Comparison of ENCODE assay signal across 23 mouse cellular contexts in genomic region chr3:52354203-52354602, GRCm38 (mm10).
A peak's percentile ranks its signal among the peaks of the same experiment; 100 is the strongest.
DNase-seq lines count a peak whose midpoint lies in the region; ATAC-seq lines count a peak whose summit lies in the region.
"Had no signal": no experiment of that assay in that cellular context is flagged by ENCODE, and none has a peak within 500 bp of the region (broad histone marks: within the 10 kb centered on the region; RNA-seq: fewer than 3 reads in every experiment).

No protein-coding gene starts in this region.

- no peaks in the 10 kb centered on the region for H3K27me3 ChIP-seq in embryonic facial prominence, embryonic 14.5 days (replicated peaks; ENCODE audit: control insufficient read depth, insufficient read depth, low read length)
- no peaks in the 10 kb centered on the region for H3K27me3 ChIP-seq in embryonic facial prominence, embryonic 10.5 days (replicated peaks; ENCODE audit: low read depth, poor library complexity, severe bottlenecking)
- no peaks in the 10 kb centered on the region for H3K27me3 ChIP-seq in heart, embryonic 10.5 days (ENCODE audit: insufficient read depth, poor library complexity, severe bottlenecking)
- H3K27me3 ChIP-seq in heart, embryonic 11.5 days (ENCODE audit: control insufficient read depth, insufficient read depth, low read length), result no peaks in the 10 kb centered on the region
- H3K27me3 ChIP-seq: CH12.LX; embryonic facial prominence, embryonic 13.5 days; forebrain, embryonic 12.5 days had no signal

- no peak for ATAC-seq in embryonic facial prominence, embryonic 14.5 days (ENCODE audit: low read depth)
- no peak for ATAC-seq in heart, embryonic 11.5 days (replicated peaks; ENCODE audit: insufficient number of reproducible peaks, low FRiP score, low TSS enrichment)
- ATAC-seq: CD4-positive, CD25-positive, alpha-beta regulatory T cell, adult 4 months; forebrain, embryonic 14.5 days; forebrain, embryonic 16.5 days had no signal

- peak; percentile 25 for DNase-seq in embryonic facial prominence, embryonic 14.5 days (ENCODE audit: low spot score)
- no peak for DNase-seq in embryonic facial prominence, embryonic 10.5 days (ENCODE audit: low spot score)
- peak; percentile 33 for DNase-seq in heart, embryonic 10.5 days (ENCODE audit: low spot score)
- DNase-seq in cerebellum, adult 11 months, result no peak
- DNase-seq: adrenal gland, adult 2 months; adrenal gland, postnatal 10 days; adrenal gland, postnatal 25 days; B cell, adult 2 months; cerebellum, adult 11-12 months; cerebellum, adult 2 months; cerebellum, adult 9-10 months; cerebellum, postnatal 10 days; cerebellum, postnatal 25 days had no signal

- 59% methylated on average over 7 of the region's 7 CpGs for WGBS in embryonic facial prominence, embryonic 14.5 days
- 83% methylated on average over 7 of the region's 7 CpGs for WGBS in embryonic facial prominence, embryonic 10.5 days
- 77% methylated on average over 7 of the region's 7 CpGs for WGBS in heart, embryonic 10.5 days
- 80% methylated on average over 7 of the region's 7 CpGs for WGBS in heart, embryonic 11.5 days (ENCODE audit: insufficient replicate concordance)

- no peaks in the 10 kb centered on the region for H3K9me3 ChIP-seq in embryonic facial prominence, embryonic 14.5 days (ENCODE audit: control insufficient read depth, low read length)
- no peaks in the 10 kb centered on the region for H3K9me3 ChIP-seq in embryonic facial prominence, embryonic 10.5 days
- H3K9me3 ChIP-seq in heart, embryonic 10.5 days, result no peaks in the 10 kb centered on the region
- H3K9me3 ChIP-seq in heart, embryonic 11.5 days (replicated peaks; ENCODE audit: control insufficient read depth, low read length), result no peaks in the 10 kb centered on the region
- H3K9me3 ChIP-seq: embryonic facial prominence, embryonic 13.5 days; forebrain, embryonic 10.5 days; forebrain, embryonic 12.5 days had no signal

- no peaks in the 10 kb centered on the region for H3K36me3 ChIP-seq in embryonic facial prominence, embryonic 14.5 days (ENCODE audit: control insufficient read depth, insufficient read depth, low read length)
- H3K36me3 ChIP-seq in embryonic facial prominence, embryonic 10.5 days (replicated peaks), result no peaks in the 10 kb centered on the region
- H3K36me3 ChIP-seq in heart, embryonic 10.5 days, result no peaks in the 10 kb centered on the region
- no peaks in the 10 kb centered on the region for H3K36me3 ChIP-seq in heart, embryonic 11.5 days (ENCODE audit: control insufficient read depth, insufficient read depth, low read length)
- H3K36me3 ChIP-seq: embryonic facial prominence, embryonic 13.5 days; forebrain, embryonic 10.5 days; forebrain, embryonic 12.5 days; G1E had no signal

- H3K9ac ChIP-seq in embryonic facial prominence, embryonic 14.5 days (ENCODE audit: low read depth, low read length), result no peak overlapping the region
- H3K9ac ChIP-seq in heart, embryonic 11.5 days (ENCODE audit: low read depth, low read length), result no peak overlapping the region
- H3K9ac ChIP-seq: embryonic facial prominence, embryonic 13.5 days; forebrain, embryonic 12.5 days had no signal

- H3K4me1 ChIP-seq in embryonic facial prominence, embryonic 14.5 days (ENCODE audit: control insufficient read depth, insufficient read depth, low read length), result peaks cover 10% of the 10 kb centered on the region; the same call in 1 of the 2 replicates
- no peaks in the 10 kb centered on the region for H3K4me1 ChIP-seq in embryonic facial prominence, embryonic 10.5 days
- peaks cover 4% of the 10 kb centered on the region; the same call in 1 of the 2 replicates for H3K4me1 ChIP-seq in heart, embryonic 10.5 days
- no peaks in the 10 kb centered on the region for H3K4me1 ChIP-seq in heart, embryonic 11.5 days (ENCODE audit: control insufficient read depth, insufficient read depth, low read length)
- H3K4me1 ChIP-seq: forebrain, embryonic 12.5 days had no signal

- no peak overlapping the region for H3K4me2 ChIP-seq in embryonic facial prominence, embryonic 14.5 days (ENCODE audit: low read depth, low read length)
- H3K4me2 ChIP-seq in heart, embryonic 11.5 days, result no peak overlapping the region
- H3K4me2 ChIP-seq: embryonic facial prominence, embryonic 13.5 days; forebrain, embryonic 12.5 days had no signal

- H3K4me3 ChIP-seq in embryonic facial prominence, embryonic 14.5 days (ENCODE audit: low read depth, low read length), result no peak overlapping the region
- H3K4me3 ChIP-seq in embryonic facial prominence, embryonic 10.5 days, result no peak overlapping the region
- H3K4me3 ChIP-seq in heart, embryonic 10.5 days, result no peak overlapping the region
- H3K4me3 ChIP-seq in heart, embryonic 11.5 days (ENCODE audit: low read depth, low read length), result no peak overlapping the region
- H3K4me3 ChIP-seq: embryonic facial prominence, embryonic 13.5 days; erythroblast, embryonic 14.5 days; forebrain, embryonic 10.5 days; forebrain, embryonic 12.5 days had no signal

- H3K27ac ChIP-seq in embryonic facial prominence, embryonic 14.5 days (replicated peaks; ENCODE audit: low read depth, low read length), result no peak overlapping the region
- no peak overlapping the region for H3K27ac ChIP-seq in embryonic facial prominence, embryonic 10.5 days (replicated peaks)
- H3K27ac ChIP-seq in heart, embryonic 10.5 days, result no peak overlapping the region
- no peak overlapping the region for H3K27ac ChIP-seq in heart, embryonic 11.5 days (ENCODE audit: low read depth, low read length)
- H3K27ac ChIP-seq: embryonic facial prominence, embryonic 13.5 days; forebrain, embryonic 10.5 days; forebrain, embryonic 12.5 days had no signal

Comparison
In these comparisons a context has a peak if more than half of its experiments do, and no peak if none do; other contexts are left out.
1. DNase-seq: peak in embryonic facial prominence, embryonic 14.5 days (single experiment) and heart, embryonic 10.5 days (single experiment); none in embryonic facial prominence, embryonic 10.5 days (single experiment) and cerebellum, adult 11 months (single experiment).